Mouse (Mus musculus): ENCODE measurements around the gene Baz1b.

DNA sequence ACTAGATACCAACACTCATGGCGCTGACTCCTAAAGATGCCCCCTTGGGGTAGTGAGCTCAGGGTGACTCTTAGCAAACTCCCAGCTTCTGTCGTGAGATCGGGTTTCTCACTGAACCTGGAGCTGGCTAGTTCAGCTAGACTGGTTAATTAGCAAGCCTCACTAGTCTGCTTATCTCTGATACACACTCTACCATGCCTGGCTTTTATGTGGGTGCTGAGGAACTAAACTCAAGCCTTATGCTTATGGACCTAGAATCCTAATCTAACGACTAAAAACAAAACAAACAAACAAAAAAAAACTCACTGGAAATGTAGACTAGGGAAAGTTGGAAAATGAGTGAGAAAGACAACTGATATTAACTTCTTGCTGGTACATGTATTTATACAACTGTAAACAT is 42.6 kb upstream of the Baz1b start:
- no peak for TF ChIP-seq CTCF (IDR thresholded peaks at IDR 0.05; ENCODE audit: low read depth, low read length)
- TF ChIP-seq POLR2A (IDR thresholded peaks at IDR 0.05; ENCODE audit: extremely low read depth, insufficient read depth, low read length), result no peak

Data from liver, adult 2 months (tissue).